8 mouse cellular contexts compared by ENCODE assay signal in genomic region chr7:12921318-12921704, GRCm38 (mm10). TPM values are rescaled to one million over a fixed set of nuclear protein-coding genes. Genes with fewer than 3 reads are reported as not detected.
DNase-seq lines count a peak whose midpoint lies in the region; ATAC-seq and TF ChIP-seq lines count a peak whose summit lies in the region.

No protein-coding gene starts in this region.

- peaks cover 36% of the 10 kb centered on the region for H3K36me3 ChIP-seq in erythroblast, embryonic 14.5 days (ENCODE audit: control insufficient read depth)
- H3K36me3 ChIP-seq in testis, adult 2 months (ENCODE audit: control insufficient read depth, insufficient read depth, low read length) = no peaks in the 10 kb centered on the region; the same call in 1 of the 2 replicates
- peaks cover 34% of the 10 kb centered on the region for H3K36me3 ChIP-seq in limb, embryonic 14.5 days (ENCODE audit: control insufficient read depth, insufficient read depth, low read length)
- H3K36me3 ChIP-seq in stomach, postnatal 0 days (ENCODE audit: control insufficient read depth, insufficient read depth, low read length) = peaks cover 16% of the 10 kb centered on the region

- H3K9ac ChIP-seq in limb, embryonic 14.5 days (ENCODE audit: low read depth, low read length, severe bottlenecking) = peak overlapping the region; percentile 73
- H3K9ac ChIP-seq in stomach, postnatal 0 days (ENCODE audit: low read length) = peak overlapping the region; percentile 80

- no peak for TF ChIP-seq EP300 in stomach, postnatal 0 days (optimal IDR thresholded peaks at IDR 0.05)

- no peak for DNase-seq in testis, postnatal 10 days (ENCODE audit: low spot score)
- DNase-seq in limb, embryonic 14.5 days (ENCODE audit: low spot score) = peak; percentile 31
- DNase-seq in stomach, postnatal 0 days (ENCODE audit: low spot score) = no peak
- DNase-seq in layer of hippocampus, adult 8-10 months (ENCODE audit: low spot score in 2 of 2) = no peak
- no peak for DNase-seq in spleen, postnatal 10 days (ENCODE audit: low spot score in 2 of 2)

- WGBS in limb, embryonic 14.5 days = 2% methylated on average over 3 of the region's 3 CpGs
- 0% methylated on average over 3 of the region's 3 CpGs for WGBS in stomach, postnatal 0 days

- no peak for TF ChIP-seq POLR2A in testis, adult 2 months (IDR thresholded peaks at IDR 0.05; ENCODE audit: control insufficient read depth, low read depth, low read length)
- no peak for TF ChIP-seq POLR2A in limb, embryonic 14.5 days (IDR thresholded peaks at IDR 0.05; ENCODE audit: borderline replicate concordance, extremely low read depth, insufficient read depth, insufficient read length)

- H3K9me3 ChIP-seq in erythroblast, embryonic 14.5 days (ENCODE audit: control insufficient read depth, low read length) = no peaks in the 10 kb centered on the region
- no peaks in the 10 kb centered on the region for H3K9me3 ChIP-seq in limb, embryonic 14.5 days (ENCODE audit: control insufficient read depth, low read length)
- H3K9me3 ChIP-seq in stomach, postnatal 0 days (ENCODE audit: control insufficient read depth, low read length) = no peaks in the 10 kb centered on the region

- H3K4me1 ChIP-seq in erythroblast, embryonic 14.5 days (ENCODE audit: control insufficient read depth) = peaks cover 41% of the 10 kb centered on the region
- H3K4me1 ChIP-seq in testis, adult 2 months (ENCODE audit: control insufficient read depth, insufficient read depth, low read length) = no peaks in the 10 kb centered on the region
- H3K4me1 ChIP-seq in limb, embryonic 14.5 days (ENCODE audit: control insufficient read depth, insufficient read depth, low read length) = peaks cover 10% of the 10 kb centered on the region
- peaks cover 4% of the 10 kb centered on the region; the same call in 1 of the 2 replicates for H3K4me1 ChIP-seq in stomach, postnatal 0 days (replicated peaks; ENCODE audit: control insufficient read depth, insufficient read depth)

- no peaks in the 10 kb centered on the region for H3K27me3 ChIP-seq in erythroblast, embryonic 14.5 days (ENCODE audit: control insufficient read depth)
- H3K27me3 ChIP-seq in testis, adult 2 months (ENCODE audit: control insufficient read depth, insufficient read depth, low read length) = no peaks in the 10 kb centered on the region
- H3K27me3 ChIP-seq in limb, embryonic 14.5 days (ENCODE audit: control insufficient read depth, insufficient read depth, low read length) = peaks cover 9% of the 10 kb centered on the region; the same call in 1 of the 2 replicates
- H3K27me3 ChIP-seq in stomach, postnatal 0 days (ENCODE audit: control insufficient read depth, insufficient read depth, low read length) = no peaks in the 10 kb centered on the region

- H3K27ac ChIP-seq in testis, adult 2 months (ENCODE audit: control insufficient read depth, insufficient read depth, low read depth, low read length) = peak overlapping the region; percentile 72
- H3K27ac ChIP-seq in limb, embryonic 14.5 days (replicated peaks; ENCODE audit: low read depth, low read length) = peak overlapping the region; percentile 96
- H3K27ac ChIP-seq in stomach, postnatal 0 days (replicated peaks) = peak overlapping the region; percentile 97

- no peak for TF ChIP-seq CTCF in testis, adult 2 months (IDR thresholded peaks at IDR 0.05; ENCODE audit: control insufficient read depth, insufficient read depth, insufficient replicate concordance, low read depth, low read length)
- TF ChIP-seq CTCF in stomach, postnatal 0 days (IDR thresholded peaks at IDR 0.05; ENCODE audit: low read depth) = no peak

- H3K4me3 ChIP-seq in erythroblast, embryonic 14.5 days (replicated peaks) = peak overlapping the region; percentile 78
- H3K4me3 ChIP-seq in testis, adult 2 months (ENCODE audit: control insufficient read depth, low read depth, low read length) = peak overlapping the region; percentile 94
- H3K4me3 ChIP-seq in limb, embryonic 14.5 days (replicated peaks; ENCODE audit: low read length) = peak overlapping the region; percentile 98
- H3K4me3 ChIP-seq in stomach, postnatal 0 days (ENCODE audit: low read depth, low read length) = peak overlapping the region; percentile 70

- no peak for ATAC-seq in erythroblast, adult 5-6 weeks (replicated peaks; ENCODE audit: low FRiP score, poor library complexity, severe bottlenecking)
- ATAC-seq in limb, embryonic 14.5 days (ENCODE audit: low FRiP score, low read depth) = no peak
- peak; percentile 11; the same call in 1 of the 2 replicates for ATAC-seq in stomach, postnatal 0 days (ENCODE audit: low FRiP score, low TSS enrichment)

- H3K4me2 ChIP-seq in limb, embryonic 14.5 days (replicated peaks; ENCODE audit: low read depth, low read length, severe bottlenecking) = peak overlapping the region; percentile 88
- peak overlapping the region; percentile 97 for H3K4me2 ChIP-seq in stomach, postnatal 0 days (replicated peaks; ENCODE audit: low read depth)

RNA-seq across cellular contexts. Expression of gene Rps5, which starts 0.8 kb away (rescaled TPM):
- 328 and 368 TPM in 2 replicates for polyA plus RNA-seq in erythroblast, embryonic 14.5 days (2012)
- total RNA-seq in erythroblast, adult 5-6 weeks (2015; ENCODE audit: low replicate concordance) = 474 and 662 TPM in 2 replicates
- 156 and 203 TPM in 2 replicates for total RNA-seq in erythroblast, adult 5-6 weeks (2017; ENCODE audit: low replicate concordance)
- polyA plus RNA-seq in testis, adult 2 months (2012; rRNA removed) = 512 and 591 TPM in 2 replicates
- polyA plus RNA-seq in limb, embryonic 14.5 days (2012; rRNA removed) = 3,045 and 3,888 TPM in 2 replicates
- polyA plus RNA-seq in limb, embryonic 14.5 days (2014; fragmentation: Nextera tagmentation; extraction: Ambion mirVana) = 1,462 and 1,509 TPM in 2 replicates
- 784 and 821 TPM in 2 replicates for polyA plus RNA-seq in stomach, postnatal 0 days (2015; fragmentation: Nextera tagmentation; extraction: Ambion mirVana)
- total RNA-seq in layer of hippocampus, adult 8-10 months (2022) = 100 to 1,000 TPM; 383 to 519 (median 436) TPM

RNA-seq across cellular contexts. Expression of gene Rnf225, which starts 5.9 kb away (rescaled TPM):
- polyA plus RNA-seq in erythroblast, embryonic 14.5 days (2012) = 0.11 and 0.14 TPM in 2 replicates
- not detected in 2 replicates for total RNA-seq in erythroblast, adult 5-6 weeks (2015; ENCODE audit: low replicate concordance)
- total RNA-seq in erythroblast, adult 5-6 weeks (2017; ENCODE audit: low replicate concordance) = not detected in 2 replicates
- 0.12 and 0.13 TPM in 2 replicates for polyA plus RNA-seq in testis, adult 2 months (2012; rRNA removed)
- 1.8 and 2.3 TPM in 2 replicates for polyA plus RNA-seq in limb, embryonic 14.5 days (2012; rRNA removed)
- polyA plus RNA-seq in limb, embryonic 14.5 days (2014; fragmentation: Nextera tagmentation; extraction: Ambion mirVana) = 0.83 and 0.86 TPM in 2 replicates
- 30.7 and 33.6 TPM in 2 replicates for polyA plus RNA-seq in stomach, postnatal 0 days (2015; fragmentation: Nextera tagmentation; extraction: Ambion mirVana)
- total RNA-seq in layer of hippocampus, adult 8-10 months (2022) = 1 to 10 TPM in 1 of 4 experiments, under 1 TPM in 3; 0.77 to 1.4 (median 0.92) TPM

RNA-seq across cellular contexts. Expression of gene Zscan22, which starts 23.7 kb away (rescaled TPM):
- 0.04 TPM in 2 replicates for polyA plus RNA-seq in erythroblast, embryonic 14.5 days (2012)
- 5.4 and 6.9 TPM in 2 replicates for total RNA-seq in erythroblast, adult 5-6 weeks (2015; ENCODE audit: low replicate concordance)
- total RNA-seq in erythroblast, adult 5-6 weeks (2017; ENCODE audit: low replicate concordance) = 1.0 and 1.1 TPM in 2 replicates
- polyA plus RNA-seq in testis, adult 2 months (2012; rRNA removed) = 19.0 and 20.7 TPM in 2 replicates
- 20.1 and 23.8 TPM in 2 replicates for polyA plus RNA-seq in limb, embryonic 14.5 days (2012; rRNA removed)
- polyA plus RNA-seq in limb, embryonic 14.5 days (2014; fragmentation: Nextera tagmentation; extraction: Ambion mirVana) = 15.6 and 21.5 TPM in 2 replicates
- polyA plus RNA-seq in stomach, postnatal 0 days (2015; fragmentation: Nextera tagmentation; extraction: Ambion mirVana) = 5.1 and 5.8 TPM in 2 replicates
- 10 to 100 TPM; 14.0 to 20.3 (median 15.1) TPM for total RNA-seq in layer of hippocampus, adult 8-10 months (2022)

RNA-seq across cellular contexts. Expression of gene Zfp128, which starts 40.3 kb away (rescaled TPM):
- 0.02 TPM in 1 of 2 replicates, not detected in the other for polyA plus RNA-seq in erythroblast, embryonic 14.5 days (2012)
- 0.38 and 0.63 TPM in 2 replicates for total RNA-seq in erythroblast, adult 5-6 weeks (2015; ENCODE audit: low replicate concordance)
- total RNA-seq in erythroblast, adult 5-6 weeks (2017; ENCODE audit: low replicate concordance) = 0.28 and 0.68 TPM in 2 replicates
- 3.4 and 3.5 TPM in 2 replicates for polyA plus RNA-seq in testis, adult 2 months (2012; rRNA removed)
- polyA plus RNA-seq in limb, embryonic 14.5 days (2012; rRNA removed) = 4.4 and 4.8 TPM in 2 replicates
- 4.8 and 5.8 TPM in 2 replicates for polyA plus RNA-seq in limb, embryonic 14.5 days (2014; fragmentation: Nextera tagmentation; extraction: Ambion mirVana)
- polyA plus RNA-seq in stomach, postnatal 0 days (2015; fragmentation: Nextera tagmentation; extraction: Ambion mirVana) = 1.5 and 1.6 TPM in 2 replicates
- 1 to 10 TPM; 6.6 to 8.3 (median 7.4) TPM for total RNA-seq in layer of hippocampus, adult 8-10 months (2022)

RNA-seq across cellular contexts. Expression of gene Zfp324, which starts 44.3 kb away (rescaled TPM):
- polyA plus RNA-seq in erythroblast, embryonic 14.5 days (2012) = 0.27 and 0.38 TPM in 2 replicates
- 2.1 and 2.3 TPM in 2 replicates for total RNA-seq in erythroblast, adult 5-6 weeks (2015; ENCODE audit: low replicate concordance)
- 2.1 and 2.5 TPM in 2 replicates for total RNA-seq in erythroblast, adult 5-6 weeks (2017; ENCODE audit: low replicate concordance)
- 0.60 and 0.75 TPM in 2 replicates for polyA plus RNA-seq in testis, adult 2 months (2012; rRNA removed)
- 9.8 and 12.0 TPM in 2 replicates for polyA plus RNA-seq in limb, embryonic 14.5 days (2012; rRNA removed)
- polyA plus RNA-seq in limb, embryonic 14.5 days (2014; fragmentation: Nextera tagmentation; extraction: Ambion mirVana) = 9.5 and 11.4 TPM in 2 replicates
- polyA plus RNA-seq in stomach, postnatal 0 days (2015; fragmentation: Nextera tagmentation; extraction: Ambion mirVana) = 4.4 and 4.6 TPM in 2 replicates
- total RNA-seq in layer of hippocampus, adult 8-10 months (2022) = 10 to 100 TPM in 3 of 4 experiments, 1 to 10 TPM in 1; 9.5 to 11.6 (median 11.3) TPM
